Mouse (Mus musculus) frontal cortex, postnatal 36 days (tissue): ENCODE measurements at regions not wholly inside any gene's neighbourhood (a gene's known extent, or its start where the extent isn't known, plus 50 kb on each side); places are given as distances from the start of the nearest gene placed in this dataset.
"Not testable (repeated sequence)": the region's sequence is repeated elsewhere in the genome, so short reads cannot be mapped to it uniquely, and the experiment has no call there.

Source experiments
- DNase-seq, 2 experiments: peaks; one replicate each; pipeline ENCODE4 v3.0.0; 2022; ENCODE audit warnings: low spot score in 2 of 2

DNA sequence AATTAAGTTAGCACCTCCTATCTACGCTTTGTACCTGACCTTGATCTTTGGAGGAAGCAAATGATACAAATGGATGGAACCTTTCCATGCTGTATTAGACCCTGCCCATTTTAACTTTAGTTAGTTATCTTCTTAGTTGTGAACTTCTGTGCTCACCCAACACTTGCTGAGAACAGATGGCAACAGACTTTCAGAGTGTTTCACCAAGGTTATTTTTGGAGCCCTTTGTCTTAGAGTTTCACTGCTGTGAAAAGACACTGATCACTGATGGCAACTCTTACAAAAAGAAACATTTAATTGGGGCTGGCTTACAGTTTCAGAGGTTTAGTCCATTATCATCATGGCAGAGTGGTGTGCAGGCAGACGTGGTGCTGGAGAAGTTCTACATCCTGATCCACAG, 88.8 kb upstream of the Zfp746 start:
- DNase-seq = peak in 1 of 2 experiments; percentile 33

GRCm38 (mm10) chr6:48172769-48173168, 86.4 kb upstream of the Zfp746 start:
- not testable (repeated sequence) for DNase-seq

GRCm38 (mm10) chr6:48136851-48137250, 50.5 kb upstream of the Zfp746 start:
- no peak for DNase-seq
